Mouse (Mus musculus) small intestine, adult 2 months (tissue): ENCODE results near the gene 1700030K09Rik.
A peak's percentile ranks its signal among the peaks of the same experiment; 100 is the strongest.

Source experiments
- CTCF ChIP-seq: fragments of 200-500 bp; IDR thresholded peaks from 2 replicates; pipeline ENCODE4 v1.5.1; 2012; ENCODE audit warnings: low read depth, mild to moderate bottlenecking, control low read depth, inconsistent platforms, low read length, moderate library complexity, mixed read lengths; ENCODE audit not compliant: insufficient replicate concordance, insufficient read length; ENCODE audit errors: extremely low read depth
- POLR2A ChIP-seq: fragments of 200-500 bp; IDR thresholded peaks from 2 replicates; pipeline ENCODE4 v1.6.1; 2012; ENCODE audit warnings: low read depth, mild to moderate bottlenecking, control low read depth, inconsistent platforms, low read length, moderate library complexity

DNA sequence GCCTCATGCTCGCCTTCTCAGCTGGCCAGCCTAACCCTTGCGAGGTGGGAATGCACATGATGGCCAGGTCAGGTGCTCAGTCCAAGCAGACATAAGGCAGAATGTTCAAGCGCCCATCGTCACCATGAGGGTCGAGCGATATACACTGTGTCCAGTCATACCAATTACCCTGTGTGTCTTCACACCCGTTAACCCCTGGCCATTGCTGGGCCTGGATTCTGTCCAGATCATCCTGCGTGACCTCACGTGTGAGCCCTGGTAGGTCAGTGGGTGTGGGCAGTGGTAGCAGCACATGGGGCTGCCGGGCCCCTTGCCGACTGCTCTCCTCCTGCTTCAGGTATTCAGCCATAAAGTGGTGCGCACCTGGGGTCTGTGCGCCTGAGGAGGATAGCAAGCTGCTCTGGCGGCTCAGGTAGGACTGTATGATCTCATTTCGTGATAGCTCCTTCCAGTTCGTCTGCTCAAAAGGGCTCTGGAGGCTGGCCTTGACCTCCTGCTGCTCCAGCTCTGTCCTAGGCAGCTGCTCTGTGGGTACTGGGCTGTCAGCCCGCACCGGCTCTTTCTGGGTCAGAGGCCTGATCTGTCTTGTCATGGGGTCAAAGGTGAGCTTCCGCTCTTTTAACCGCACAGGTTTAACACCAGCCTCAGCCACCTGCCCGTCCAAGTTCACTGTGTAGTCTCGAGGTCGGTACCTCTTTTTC, 51.9 kb downstream of the 1700030K09Rik start:
- TF ChIP-seq POLR2A (0 out of 2 replicates have a peak, but pooled peaks have one; percentile 12), CTCF (no peak)
